Mouse (Mus musculus): ENCODE measurements around the gene Sft2d1. TPM values are rescaled to one million over a fixed set of nuclear protein-coding genes. Genes with fewer than 3 reads are reported as not detected.
A peak's percentile ranks its signal among the peaks of the same experiment; 100 is the strongest.

The Sft2d1 gene
- polyA plus RNA-seq, 1 experiment from 2014 or later: 113 TPM

DNA sequence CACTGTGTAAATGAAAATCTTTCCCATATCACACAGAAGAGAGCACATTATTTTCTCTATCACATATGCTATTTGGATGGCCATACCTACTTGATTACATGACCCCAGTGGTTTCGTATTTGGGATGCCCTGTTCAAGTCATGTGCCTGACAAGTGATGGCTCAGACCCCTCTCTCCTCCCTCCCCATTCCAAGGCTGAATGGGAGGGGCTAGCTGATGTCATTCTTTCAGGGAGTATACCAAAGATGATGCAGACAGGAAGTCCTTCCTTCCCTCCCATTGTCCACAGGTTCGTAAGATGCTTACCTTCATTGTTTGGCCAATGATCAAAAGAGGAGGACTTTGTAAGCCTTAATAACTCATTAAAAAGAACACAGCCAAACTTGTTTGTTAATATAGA lies 58.3 kb downstream of the Sft2d1 start:
- Histone ChIP-seq H3K27ac (peak overlapping the region; percentile 99), H3K4me1 (peaks cover 74% of the 10 kb centered on the region), H3K36me3 (ENCODE audit: poor library complexity, severe bottlenecking) (no peaks in the 10 kb centered on the region), H3K4me3 (no peak overlapping the region), H3K4me2 (peak overlapping the region; percentile 54), H3K9ac (no peak overlapping the region), H3K9me3 (replicated peaks) (no peaks in the 10 kb centered on the region), H3K27me3 (no peaks in the 10 kb centered on the region)
- no peak for ATAC-seq
- 29% methylated on average over 2 of the region's 2 CpGs for WGBS

GRCm38 (mm10) chr17:8370634-8371229 lies 59.8 kb downstream of the Sft2d1 start:
- H3K36me3 ChIP-seq (ENCODE audit: poor library complexity, severe bottlenecking): no peaks in the 10 kb centered on the region
- peak overlapping the region; percentile 66; the same call in 1 of the 2 replicates for H3K4me2 ChIP-seq
- no peak overlapping the region for H3K4me3 ChIP-seq
- ATAC-seq: no peak
- H3K9me3 ChIP-seq (replicated peaks): no peaks in the 10 kb centered on the region
- H3K9ac ChIP-seq: peak overlapping the region; percentile 78; the same call in 1 of the 2 replicates
- peak overlapping the region; percentile 99 for H3K27ac ChIP-seq
- no peaks in the 10 kb centered on the region for H3K27me3 ChIP-seq
- 18% methylated on average over 13 of the region's 13 CpGs for WGBS
- peaks cover 77% of the 10 kb centered on the region for H3K4me1 ChIP-seq

- no peaks in the 10 kb centered on the region for H3K36me3 ChIP-seq (ENCODE audit: poor library complexity, severe bottlenecking)
- peak overlapping the region; percentile 78 for H3K9ac ChIP-seq
- peaks cover 72% of the 10 kb centered on the region for H3K4me1 ChIP-seq
- WGBS: 2% methylated on average over 7 of the region's 7 CpGs
- peak overlapping the region; percentile 40 for H3K4me3 ChIP-seq
- no peaks in the 10 kb centered on the region for H3K27me3 ChIP-seq
- H3K4me2 ChIP-seq: peak overlapping the region; percentile 66
- H3K27ac ChIP-seq: peak overlapping the region; percentile 99
- no peaks in the 10 kb centered on the region for H3K9me3 ChIP-seq (replicated peaks)
- peak; percentile 80 for ATAC-seq
Measured at GRCm38 (mm10) chr17:8371834-8372233, 60.9 kb downstream of the Sft2d1 start.

DNA sequence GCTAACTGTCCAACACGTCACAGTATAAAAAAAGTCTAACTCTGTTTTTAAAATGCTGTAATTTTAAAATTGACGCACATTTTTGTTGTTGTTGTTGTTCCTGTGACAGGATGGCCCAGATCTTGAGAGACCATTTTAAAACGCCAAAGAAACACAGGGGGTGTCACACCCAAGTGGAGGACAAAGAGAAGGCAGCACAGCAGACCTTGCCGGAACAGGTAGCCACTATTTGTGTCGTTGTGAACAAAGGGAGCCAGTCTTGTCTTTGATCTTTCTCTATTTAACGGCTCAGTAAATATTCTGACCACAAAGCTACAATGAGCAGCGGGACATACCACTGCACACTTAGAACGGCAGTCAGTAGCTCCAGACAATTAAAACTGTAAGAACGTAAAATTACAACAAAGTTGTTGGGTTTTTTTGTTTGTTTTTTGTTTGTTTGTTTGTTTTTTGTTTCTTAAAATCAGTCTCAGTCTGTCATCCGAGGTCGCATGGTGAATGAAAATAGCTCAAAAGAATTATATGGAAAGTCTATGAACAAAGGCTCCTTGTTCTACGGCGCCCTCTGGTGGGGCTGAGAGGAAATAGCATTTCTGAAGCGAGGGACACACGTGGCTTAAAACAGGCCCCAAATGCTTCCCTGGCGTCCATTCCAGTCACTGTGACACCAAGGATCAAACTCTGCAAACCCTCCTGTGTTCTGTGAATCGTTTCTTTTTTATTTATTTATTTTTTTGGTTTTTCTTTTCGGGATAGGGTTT lies 61.6 kb downstream of the Sft2d1 start:
- peak; percentile 3; the same call in 1 of the 2 replicates for ATAC-seq
- no peaks in the 10 kb centered on the region for H3K36me3 ChIP-seq (ENCODE audit: poor library complexity, severe bottlenecking)
- peak overlapping the region; percentile 40 for H3K4me3 ChIP-seq
- peak overlapping the region; percentile 99 for H3K27ac ChIP-seq
- H3K9me3 ChIP-seq (replicated peaks): no peaks in the 10 kb centered on the region
- under 1% methylated on average over 18 of the region's 18 CpGs for WGBS
- H3K27me3 ChIP-seq: no peaks in the 10 kb centered on the region
- peaks cover 66% of the 10 kb centered on the region for H3K4me1 ChIP-seq
- H3K9ac ChIP-seq: peak overlapping the region; percentile 78
- peak overlapping the region; percentile 66 for H3K4me2 ChIP-seq

Other genes starting within 250 kb of the Sft2d1 start
- gene Gm49673, start 163.3 kb upstream of the Sft2d1 start, polyA plus RNA-seq (2015; fragmentation: Nextera tagmentation; extraction: Ambion mirVana): 0.21 TPM in 1 of 2 replicates, not detected in the other
- gene Rnaset2a, start 163.0 kb upstream of the Sft2d1 start, polyA plus RNA-seq (2015; fragmentation: Nextera tagmentation; extraction: Ambion mirVana): 10.3 and 10.9 TPM in 2 replicates
- gene Fgfr1op, start 145.6 kb upstream of the Sft2d1 start, polyA plus RNA-seq (2015; fragmentation: Nextera tagmentation; extraction: Ambion mirVana): 28.8 and 31.6 TPM in 2 replicates
- gene Ccr6, start 75.1 kb upstream of the Sft2d1 start, polyA plus RNA-seq (2015; fragmentation: Nextera tagmentation; extraction: Ambion mirVana): not detected in 2 replicates
- 219 and 228 TPM in 2 replicates for gene Mpc1, start 28.2 kb upstream of the Sft2d1 start, polyA plus RNA-seq (2015; fragmentation: Nextera tagmentation; extraction: Ambion mirVana)
- 5.1 TPM in 2 replicates for gene Prr18, start 26.4 kb downstream of the Sft2d1 start, polyA plus RNA-seq (2015; fragmentation: Nextera tagmentation; extraction: Ambion mirVana)
- gene T2, start 44.9 kb downstream of the Sft2d1 start, polyA plus RNA-seq (2015; fragmentation: Nextera tagmentation; extraction: Ambion mirVana): 0.41 and 0.53 TPM in 2 replicates
- 0.28 and 0.70 TPM in 2 replicates for gene T, start 123.3 kb downstream of the Sft2d1 start, polyA plus RNA-seq (2015; fragmentation: Nextera tagmentation; extraction: Ambion mirVana)
- gene Pde10a, start 214.3 kb downstream of the Sft2d1 start, polyA plus RNA-seq (2015; fragmentation: Nextera tagmentation; extraction: Ambion mirVana): 13.1 and 13.4 TPM in 2 replicates

All from forebrain, embryonic 13.5 days (tissue).